Mouse (Mus musculus) E14TG2a.4 (cell line): ENCODE data around the gene Pde1b.

ENCODE experiments used
- H3K27me3 ChIP-seq: 2 replicates; pipeline ENCODE4 v1.6.1; 2014; ENCODE audit warnings: low read length, control low read depth; ENCODE audit not compliant: insufficient read depth
- H3K36me3 ChIP-seq: 2 replicates; pipeline ENCODE4 v1.6.1; 2014; ENCODE audit warnings: low read length, control low read depth; ENCODE audit not compliant: insufficient read depth
- H3K4me1 ChIP-seq: replicated peaks from 2 replicates; pipeline ENCODE4 v1.6.1; 2014; ENCODE audit warnings: low read depth, low read length, control low read depth
- H3K4me3 ChIP-seq: replicated peaks from 2 replicates; pipeline ENCODE4 v1.5.1; 2014; ENCODE audit warnings: mild to moderate bottlenecking, low read length
- H3K9me3 ChIP-seq: 2 replicates; pipeline ENCODE4 v1.6.1; 2014; ENCODE audit warnings: low read length, control low read depth
- CTCF ChIP-seq: conservative IDR thresholded peaks from 2 replicates; pipeline ENCODE4 v1.5.1; 2014; ENCODE audit warnings: low read length
- NANOG ChIP-seq: IDR thresholded peaks from 2 replicates; pipeline ENCODE4 v1.6.1; 2014; ENCODE audit warnings: borderline replicate concordance, low read length, mixed read lengths
- POU5F1 ChIP-seq: IDR thresholded peaks from 2 replicates; pipeline ENCODE4 v1.6.1; 2014; ENCODE audit warnings: low read length, borderline replicate concordance

Gene Pde1b

GRCm38 (mm10) chr15:103513621-103514031 lies 10.8 kb downstream of the Pde1b start:
- TF ChIP-seq POU5F1 (no peak), CTCF (no peak), NANOG (no peak)
- Histone ChIP-seq H3K4me1 (peaks cover 54% of the 10 kb centered on the region), H3K4me3 (peak overlapping the region; percentile 63)

DNA sequence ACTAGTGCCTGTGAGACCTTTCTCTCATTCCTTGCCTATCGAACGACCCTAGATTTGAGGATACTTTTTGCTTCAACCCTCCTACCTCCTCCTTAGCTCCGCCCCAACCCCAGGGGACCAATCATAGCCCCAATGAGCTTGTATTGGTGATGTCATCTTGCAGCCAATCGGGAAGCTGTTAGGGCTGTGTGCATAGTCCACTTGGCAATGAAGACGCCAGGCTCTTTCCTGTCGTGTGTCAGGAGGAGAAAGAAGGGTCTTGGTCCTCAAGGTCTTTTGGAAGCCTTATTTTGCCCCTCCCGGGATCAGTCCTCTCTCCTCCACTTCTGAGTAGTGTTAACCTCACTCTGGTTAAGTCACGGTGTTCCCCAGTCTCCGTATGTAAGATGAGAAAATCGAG lies 11.3 kb downstream of the Pde1b start:
- Histone ChIP-seq H3K4me1 (peaks cover 58% of the 10 kb centered on the region), H3K36me3 (no peaks in the 10 kb centered on the region), H3K4me3 (peak overlapping the region; percentile 63), H3K9me3 (no peaks in the 10 kb centered on the region), H3K27me3 (peaks cover 24% of the 10 kb centered on the region)
- TF ChIP-seq CTCF (no peak), POU5F1 (no peak), NANOG (no peak)

More at GRCm38 (mm10) chr15:103513621-103514031, 10.8 kb downstream of the Pde1b start:
- Histone ChIP-seq H3K36me3 (no peaks in the 10 kb centered on the region), H3K27me3 (peaks cover 24% of the 10 kb centered on the region), H3K9me3 (no peaks in the 10 kb centered on the region)

DNA sequence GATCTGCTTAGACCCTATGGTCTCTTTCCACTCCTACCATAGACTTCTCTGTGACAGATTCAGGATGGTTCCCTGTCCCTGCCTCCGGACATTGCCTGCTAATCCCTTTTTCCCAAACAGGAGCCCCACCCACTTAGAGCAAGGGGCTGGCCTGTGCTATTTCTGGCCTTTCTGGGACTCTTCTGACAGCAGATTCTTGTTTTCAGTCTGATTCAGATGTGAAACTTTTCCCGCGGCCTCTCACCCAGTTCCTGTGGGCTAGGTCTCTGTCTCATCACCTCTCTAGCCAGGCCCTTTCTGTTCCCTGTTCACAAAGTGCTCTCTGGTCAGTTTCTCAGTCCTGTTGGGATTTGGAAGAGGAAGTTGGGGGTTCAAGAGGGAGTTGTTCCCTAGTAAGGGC lies 12.1 kb downstream of the Pde1b start:
- no peaks in the 10 kb centered on the region for H3K36me3 ChIP-seq
- H3K27me3 ChIP-seq = peaks cover 17% of the 10 kb centered on the region
- no peaks in the 10 kb centered on the region for H3K9me3 ChIP-seq
- TF ChIP-seq CTCF (no peak), POU5F1 (no peak), NANOG (no peak)
- peaks cover 66% of the 10 kb centered on the region for H3K4me1 ChIP-seq
- H3K4me3 ChIP-seq = peak overlapping the region; percentile 63

GRCm38 (mm10) chr15:103518600-103519385 lies 16.0 kb downstream of the Pde1b start:
- Histone ChIP-seq H3K36me3 (peaks cover 7% of the 10 kb centered on the region; the same call in 1 of the 2 replicates), H3K4me1 (peaks cover 98% of the 10 kb centered on the region), H3K4me3 (peak overlapping the region; percentile 60), H3K9me3 (no peaks in the 10 kb centered on the region), H3K27me3 (no peaks in the 10 kb centered on the region)
- TF ChIP-seq CTCF = no peak
- TF ChIP-seq NANOG = 0 out of 2 replicates have a peak, but pooled peaks have one; percentile 5
- TF ChIP-seq POU5F1 = no peak

GRCm38 (mm10) chr15:103519386-103520378 lies 16.8 kb downstream of the Pde1b start:
- Histone ChIP-seq H3K36me3 (peaks cover 16% of the 10 kb centered on the region), H3K4me1 (peaks cover 99% of the 10 kb centered on the region), H3K4me3 (peak overlapping the region; percentile 57), H3K27me3 (no peaks in the 10 kb centered on the region), H3K9me3 (no peaks in the 10 kb centered on the region)
- TF ChIP-seq CTCF = no peak
- peak; percentile 43 for TF ChIP-seq NANOG
- 0 out of 2 replicates have a peak, but pooled peaks have one; percentile 12 for TF ChIP-seq POU5F1

- Histone ChIP-seq H3K27me3 (no peaks in the 10 kb centered on the region), H3K4me3 (peak overlapping the region; percentile 54), H3K4me1 (peaks cover 87% of the 10 kb centered on the region), H3K36me3 (peaks cover 44% of the 10 kb centered on the region), H3K9me3 (no peaks in the 10 kb centered on the region)
- TF ChIP-seq NANOG (no peak; the same call in 1 of the 2 replicates), POU5F1 (no peak), CTCF (no peak)
Observed at GRCm38 (mm10) chr15:103522458-103523099, 19.7 kb downstream of the Pde1b start.

DNA sequence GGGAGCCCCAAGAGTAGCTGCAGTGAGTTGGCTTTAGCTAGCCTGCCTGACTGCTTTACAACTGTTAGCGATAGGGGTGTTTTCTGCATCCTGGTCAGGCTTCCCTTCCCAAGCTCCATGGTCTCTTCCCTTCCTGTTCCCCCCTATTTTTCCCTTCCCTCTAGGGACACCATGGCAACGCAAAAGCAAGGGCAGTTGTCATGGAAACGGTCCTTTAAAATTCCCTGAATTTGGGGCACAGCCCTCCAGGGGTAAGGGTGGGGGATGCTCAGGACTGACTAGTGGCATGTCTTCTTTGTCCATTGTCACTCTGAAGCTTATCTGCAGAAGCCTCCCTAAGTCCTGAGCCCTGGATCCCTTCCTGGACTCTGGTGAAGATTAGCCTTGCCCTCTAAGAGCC lies 20.3 kb downstream of the Pde1b start:
- no peaks in the 10 kb centered on the region for H3K27me3 ChIP-seq
- TF ChIP-seq CTCF (no peak), NANOG (no peak)
- H3K36me3 ChIP-seq = peaks cover 50% of the 10 kb centered on the region
- no peaks in the 10 kb centered on the region for H3K9me3 ChIP-seq
- peak overlapping the region; percentile 54 for H3K4me3 ChIP-seq
- peaks cover 82% of the 10 kb centered on the region for H3K4me1 ChIP-seq

- Histone ChIP-seq H3K27me3 (no peaks in the 10 kb centered on the region), H3K9me3 (no peaks in the 10 kb centered on the region), H3K36me3 (peaks cover 78% of the 10 kb centered on the region), H3K4me3 (0 out of 2 replicates have a peak overlapping the region, but pooled peaks have one; percentile 10), H3K4me1 (peaks cover 82% of the 10 kb centered on the region)
- TF ChIP-seq CTCF (peak; percentile 97), NANOG (no peak)
Observed at GRCm38 (mm10) chr15:103530372-103530771, 27.5 kb downstream of the Pde1b start.
